Mouse (Mus musculus): ENCODE measurements around the gene Hist1h3g.

Hist1h3g gene

DNA sequence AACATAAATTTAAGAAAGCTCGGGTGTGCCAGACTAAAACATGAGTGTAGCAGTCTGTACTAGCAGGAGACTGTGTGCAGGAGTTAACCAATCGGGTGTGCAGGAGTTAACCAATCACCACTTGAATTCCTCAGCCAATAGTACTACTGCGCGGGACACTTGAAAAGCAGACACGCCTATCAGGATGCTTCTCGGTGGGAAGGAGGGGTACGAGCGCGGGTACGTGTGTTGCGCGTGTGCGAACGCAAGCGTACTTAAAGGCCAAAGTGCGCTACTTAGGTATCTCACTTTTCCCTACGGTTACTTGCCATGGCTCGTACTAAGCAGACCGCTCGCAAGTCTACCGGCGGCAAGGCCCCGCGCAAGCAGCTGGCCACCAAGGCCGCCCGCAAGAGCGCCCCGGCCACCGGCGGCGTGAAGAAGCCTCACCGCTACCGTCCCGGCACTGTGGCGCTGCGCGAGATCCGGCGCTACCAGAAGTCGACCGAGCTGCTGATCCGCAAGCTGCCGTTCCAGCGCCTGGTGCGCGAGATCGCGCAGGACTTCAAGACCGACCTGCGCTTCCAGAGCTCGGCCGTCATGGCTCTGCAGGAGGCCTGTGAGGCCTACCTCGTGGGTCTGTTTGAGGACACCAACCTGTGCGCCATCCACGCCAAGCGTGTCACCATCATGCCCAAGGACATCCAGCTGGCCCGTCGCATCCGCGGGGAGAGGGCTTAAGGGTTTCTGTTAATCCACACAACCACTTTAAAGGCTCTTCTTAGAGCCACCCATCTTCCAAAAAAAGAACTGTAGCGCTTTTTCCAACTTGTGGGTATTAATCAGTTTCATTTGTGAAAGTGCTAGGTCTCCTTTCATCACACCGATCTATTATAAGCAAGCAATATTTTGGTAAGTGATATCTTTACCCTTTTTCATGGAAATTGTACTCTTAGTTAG, at the start of gene Hist1h3g:
TSS of gene Hist1h3g (plus strand) at position 286 of the 939 bp plus-strand sequence.
- DNase-seq (ENCODE audit: extremely low read depth, insufficient read length, low spot score) = peak; percentile 95

DNA sequence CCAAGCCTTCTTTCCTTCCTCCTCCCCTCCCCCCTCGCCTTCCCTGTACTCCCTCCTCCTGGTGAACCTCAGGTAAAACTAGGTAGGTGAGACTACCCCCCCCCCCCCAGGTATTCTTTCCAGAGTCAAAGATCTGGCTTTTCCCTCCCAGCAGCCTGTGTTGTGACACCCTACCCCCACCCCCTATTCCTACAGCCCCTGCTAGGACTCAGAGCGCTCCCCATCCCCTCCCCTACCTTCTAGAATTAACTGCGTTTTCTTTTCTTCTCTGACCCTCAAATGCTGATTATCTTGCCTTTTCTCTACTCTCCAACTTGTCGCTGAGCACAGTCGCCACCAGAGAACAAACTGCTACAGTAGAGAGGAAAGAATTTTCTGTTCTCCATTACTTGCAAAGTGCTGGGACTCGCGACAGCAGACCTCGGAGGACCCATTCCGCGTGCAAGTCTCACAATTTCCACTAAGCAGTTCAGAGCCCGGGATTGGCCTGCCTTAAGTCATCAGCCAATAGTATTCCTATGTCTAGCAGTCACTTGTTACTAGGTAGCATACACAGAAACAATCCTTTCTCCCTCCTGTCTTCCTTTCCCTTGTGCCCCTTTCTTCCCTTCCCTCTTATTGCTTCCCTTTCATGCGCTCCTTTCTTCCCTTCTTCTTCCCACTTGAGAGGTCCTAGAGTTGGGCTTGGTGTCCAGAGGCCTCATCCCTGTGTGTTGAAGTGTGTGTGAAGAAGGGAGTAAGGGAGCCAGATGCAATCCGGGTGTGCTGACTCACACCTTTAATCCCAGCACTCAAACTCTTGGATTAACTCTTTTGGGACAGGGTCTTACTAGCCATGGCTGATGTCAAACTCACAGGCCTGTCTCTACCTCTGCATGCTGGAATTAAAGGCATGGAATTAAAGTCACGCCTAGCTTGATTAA, 46.6 kb upstream of the Hist1h3g start, which contains the start of gene Btn2a2:
TSS of gene Btn2a2 (minus strand) at position 458 of the 923 bp plus-strand sequence.
- DNase-seq (ENCODE audit: extremely low read depth, insufficient read length, low spot score) = peak; percentile 40

DNA sequence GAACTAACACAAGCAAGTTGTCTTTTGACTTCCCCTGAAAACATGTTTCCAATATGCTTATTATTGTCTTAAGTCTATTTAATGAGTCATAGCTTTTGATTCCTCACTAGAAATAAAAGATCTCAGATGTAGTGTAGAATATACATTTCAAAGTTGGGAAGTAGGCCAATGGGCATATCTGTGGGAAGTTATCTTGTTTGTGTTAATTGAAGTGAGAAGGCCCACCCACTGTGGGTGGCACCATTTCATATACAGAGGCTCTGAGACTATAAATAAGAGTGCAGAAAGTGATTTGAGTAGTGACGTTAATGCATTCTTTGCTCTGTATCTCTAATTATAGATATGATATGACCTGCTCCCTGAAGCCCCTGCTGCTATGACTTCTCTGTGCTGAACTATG, 44.4 kb upstream of the Hist1h3g start:
- DNase-seq (ENCODE audit: extremely low read depth, insufficient read length, low spot score) = no peak

DNA sequence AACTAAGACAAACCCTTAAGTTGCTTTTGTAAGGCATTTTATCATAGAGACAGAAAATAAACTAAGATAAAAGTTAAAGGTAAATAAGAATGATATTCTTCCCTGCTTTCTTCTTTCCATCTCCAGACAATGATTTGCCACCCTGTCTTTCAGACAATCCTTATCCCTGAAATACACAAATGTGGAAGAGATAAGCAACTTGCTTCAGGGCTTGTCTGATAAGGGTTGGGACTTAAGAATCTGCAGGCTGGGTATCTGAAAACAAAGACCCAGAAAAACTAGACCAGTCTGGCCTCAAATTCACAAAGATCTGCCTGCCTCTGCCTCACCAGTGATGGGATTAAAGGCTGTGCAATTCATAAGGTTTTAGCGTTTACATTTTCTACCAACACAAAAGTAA, 44.0 kb upstream of the Hist1h3g start:
- no peak for DNase-seq (ENCODE audit: extremely low read depth, insufficient read length, low spot score)

DNA sequence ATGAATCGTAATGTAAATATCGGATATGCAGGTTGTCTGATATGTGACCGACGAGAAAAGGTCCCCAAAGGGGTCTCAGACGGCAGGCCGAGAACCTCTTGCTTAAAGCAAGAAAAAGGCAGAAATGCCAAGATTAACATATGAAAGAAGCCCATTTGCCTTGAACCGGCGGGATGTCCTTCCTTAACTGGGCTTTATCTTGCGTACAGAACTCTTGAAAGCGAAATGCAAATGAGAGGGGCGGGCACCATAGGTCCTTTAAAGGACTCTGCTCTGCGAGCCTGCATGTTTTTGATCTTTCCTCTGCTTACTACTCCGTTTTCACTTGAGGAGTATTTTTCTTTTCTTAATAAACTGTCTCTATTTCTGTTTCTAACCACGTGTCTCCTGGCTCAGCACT, 43.2 kb upstream of the Hist1h3g start:
- DNase-seq (ENCODE audit: extremely low read depth, insufficient read length, low spot score) = no peak

DNA sequence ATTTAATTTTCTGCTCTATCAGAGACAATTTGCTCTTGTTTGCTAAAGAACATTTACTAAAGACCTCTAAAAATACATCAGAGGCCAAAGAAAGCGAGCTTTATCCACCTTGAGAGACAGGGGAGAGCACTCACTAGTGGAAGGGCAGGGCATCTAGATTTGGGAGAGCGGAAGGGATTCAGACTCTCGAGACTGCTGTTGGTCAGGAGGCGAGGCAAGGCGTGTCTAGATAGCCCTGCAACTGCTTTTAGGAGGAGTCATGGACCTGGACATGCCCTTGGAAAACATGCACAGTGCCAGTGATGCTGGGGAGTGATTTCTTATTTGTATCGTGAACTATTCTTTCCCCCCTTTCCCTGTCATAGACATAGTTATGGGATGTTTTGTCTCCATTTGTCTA, 39.7 kb upstream of the Hist1h3g start:
- DNase-seq (ENCODE audit: extremely low read depth, insufficient read length, low spot score) = no peak

DNA sequence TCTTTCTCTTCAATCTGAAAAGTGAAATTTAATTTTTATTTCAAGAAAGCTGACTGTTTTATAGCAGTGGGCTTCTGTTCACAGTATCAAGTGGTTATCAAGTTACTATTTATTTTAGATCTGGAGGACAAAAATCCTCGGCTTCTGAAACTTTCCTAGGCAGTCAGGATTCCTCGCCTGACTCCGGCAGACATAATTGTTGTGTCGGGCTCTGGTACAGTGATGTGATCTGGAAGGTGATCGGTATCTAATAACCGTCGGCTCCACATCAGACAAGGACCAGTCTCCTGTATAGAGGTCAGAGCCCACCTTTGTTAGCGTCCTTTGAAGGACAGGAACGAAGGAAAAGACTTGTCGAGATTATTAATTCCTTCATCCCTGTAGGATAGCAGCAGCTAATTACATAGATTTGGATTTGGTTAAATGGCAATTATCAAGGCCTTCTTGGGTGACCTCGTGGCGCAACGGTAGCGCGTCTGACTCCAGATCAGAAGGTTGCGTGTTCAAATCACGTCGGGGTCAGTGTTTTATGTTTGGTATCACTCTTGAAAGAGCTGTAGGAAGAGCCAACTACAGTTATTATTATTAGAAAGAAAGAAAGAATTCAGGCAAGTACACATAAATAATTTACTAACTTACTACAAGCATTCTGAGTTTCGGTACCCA, 37.4 kb upstream of the Hist1h3g start:
- peak; percentile 54 for DNase-seq (ENCODE audit: extremely low read depth, insufficient read length, low spot score)

DNA sequence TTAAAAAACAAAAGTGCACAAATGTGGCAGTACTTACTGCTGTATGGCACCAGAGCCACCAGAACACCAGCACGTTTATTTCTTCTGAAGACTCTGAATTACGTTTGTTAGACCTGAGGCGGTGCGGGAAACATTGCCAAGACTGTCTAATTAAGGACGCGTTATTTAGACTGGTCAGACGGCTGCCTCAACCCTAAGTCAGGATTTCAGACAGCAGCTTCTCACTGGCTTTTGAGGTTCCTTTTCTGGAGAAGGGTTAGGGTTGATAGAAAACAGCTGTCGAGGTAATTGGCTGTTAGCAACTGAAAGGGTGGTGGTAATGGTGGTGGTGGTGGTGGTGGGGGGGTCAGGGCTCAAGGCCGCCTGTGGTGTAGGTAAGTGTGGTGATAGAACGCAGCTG, 36.6 kb upstream of the Hist1h3g start:
- DNase-seq (ENCODE audit: extremely low read depth, insufficient read length, low spot score) = no peak

DNA sequence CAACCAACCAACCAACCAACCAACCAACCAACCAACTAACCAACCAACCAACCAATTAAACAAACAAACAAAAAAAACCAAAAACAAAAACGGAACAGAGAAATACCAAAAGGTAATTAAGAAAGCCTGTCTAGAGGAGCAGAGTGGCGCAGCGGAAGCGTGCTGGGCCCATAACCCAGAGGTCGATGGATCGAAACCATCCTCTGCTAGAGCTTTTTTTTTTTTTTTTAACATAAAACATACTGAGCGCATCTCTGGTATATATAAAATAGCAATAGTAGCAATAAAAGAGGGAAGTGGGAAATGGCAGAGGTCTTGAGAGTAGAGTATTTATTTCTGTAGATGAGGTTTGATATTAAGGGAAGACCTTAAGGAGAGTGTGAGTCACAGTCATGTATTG, 35.3 kb upstream of the Hist1h3g start:
- DNase-seq (ENCODE audit: extremely low read depth, insufficient read length, low spot score) = peak; percentile 36

DNA sequence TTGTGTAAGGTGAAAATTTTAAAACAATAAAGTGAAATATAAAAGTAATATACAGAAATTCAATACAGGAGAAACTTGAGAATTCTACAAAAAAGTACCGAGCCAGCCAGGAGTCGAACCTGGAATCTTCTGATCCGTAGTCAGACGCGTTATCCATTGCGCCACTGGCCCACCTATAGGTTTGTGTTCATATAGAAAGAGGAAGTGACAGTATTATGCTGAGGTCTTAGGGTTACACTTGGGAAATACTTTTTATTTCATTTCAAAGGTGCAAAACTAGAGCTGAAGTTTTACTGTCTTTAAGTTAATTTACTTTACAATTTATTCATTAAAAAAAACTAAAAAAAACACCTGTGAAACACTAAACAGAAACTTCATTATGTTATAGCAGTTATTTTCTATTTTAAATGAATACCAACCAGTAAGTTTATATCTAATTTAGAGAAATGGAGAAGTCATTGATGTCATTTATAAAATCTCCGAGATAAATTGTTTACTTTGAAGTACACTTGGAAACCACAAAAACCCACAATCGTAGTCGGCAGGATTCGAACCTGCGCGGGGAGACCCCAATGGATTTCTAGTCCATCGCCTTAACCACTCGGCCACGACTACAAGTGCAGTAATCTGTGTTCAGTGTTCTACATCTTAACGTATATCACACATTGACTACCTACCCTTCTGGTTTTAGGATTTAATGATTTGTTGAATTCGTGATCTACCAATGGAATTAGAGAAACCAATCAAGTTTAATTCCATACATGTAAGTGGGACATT, 34.6 kb upstream of the Hist1h3g start:
- peak; percentile 70 for DNase-seq (ENCODE audit: extremely low read depth, insufficient read length, low spot score)

DNA sequence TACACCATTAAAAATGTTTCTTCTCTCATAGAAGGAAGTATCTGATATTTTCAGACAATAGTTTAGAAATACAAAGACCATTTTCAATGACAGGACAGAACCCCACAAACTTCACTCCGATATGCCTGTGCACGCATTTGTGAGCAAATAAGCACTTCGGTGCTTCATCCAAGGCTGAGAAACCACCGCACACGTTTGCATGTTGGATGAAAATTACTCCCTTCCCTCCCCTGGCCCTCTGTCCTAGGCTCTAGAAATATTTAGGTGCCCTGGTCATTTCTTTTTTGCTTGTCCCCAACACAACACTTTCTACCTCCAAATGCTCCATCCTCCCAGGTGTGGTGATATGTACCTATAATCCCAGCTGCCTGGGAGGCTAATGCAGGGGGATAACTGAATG, 33.7 kb upstream of the Hist1h3g start:
- DNase-seq (ENCODE audit: extremely low read depth, insufficient read length, low spot score) = no peak

DNA sequence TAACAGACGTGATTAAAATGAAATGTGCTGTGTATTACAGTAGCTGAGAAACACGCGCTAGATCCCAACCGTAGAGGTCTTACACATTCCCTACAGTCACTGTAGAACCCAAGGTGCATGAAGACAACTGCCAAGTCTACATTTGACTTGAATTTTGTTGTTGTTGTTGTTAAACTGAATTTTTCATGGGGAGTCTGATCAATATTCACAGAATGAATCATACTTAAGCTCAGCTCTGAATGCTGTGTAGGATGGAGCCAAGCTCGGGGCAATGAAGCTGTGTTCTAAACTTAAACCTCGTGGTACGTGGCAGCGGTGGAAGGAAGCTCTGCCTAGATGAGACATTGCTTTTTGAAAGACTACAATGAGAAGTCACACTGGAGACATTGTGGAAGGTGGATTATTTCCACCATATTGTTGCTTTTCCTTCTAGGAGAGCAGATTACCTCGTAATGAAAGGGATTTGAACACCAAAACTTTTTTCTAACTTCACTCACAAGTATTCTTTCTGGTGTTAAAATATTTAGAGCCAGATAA, 33.1 kb upstream of the Hist1h3g start:
- DNase-seq (ENCODE audit: extremely low read depth, insufficient read length, low spot score) = no peak

DNA sequence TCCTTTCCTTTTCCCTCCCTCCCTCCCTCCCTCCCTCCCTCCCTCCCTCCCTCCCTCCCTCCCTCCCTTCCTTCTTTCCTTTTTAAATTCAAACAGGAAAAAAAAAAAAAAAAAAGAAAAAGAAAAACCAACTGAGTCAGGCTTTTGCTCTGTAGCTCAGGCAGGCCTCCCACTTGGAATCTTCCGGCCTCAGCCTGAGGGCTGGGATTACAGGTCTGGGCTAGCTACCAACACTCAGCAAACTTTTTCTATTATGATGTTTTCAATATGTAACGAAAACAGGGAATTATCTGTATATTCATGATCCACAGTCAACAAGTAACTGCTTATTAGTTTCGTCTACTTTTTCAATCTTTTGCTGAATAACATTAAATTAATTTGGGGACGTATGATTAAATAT, 32.3 kb upstream of the Hist1h3g start:
- no peak for DNase-seq (ENCODE audit: extremely low read depth, insufficient read length, low spot score)

DNA sequence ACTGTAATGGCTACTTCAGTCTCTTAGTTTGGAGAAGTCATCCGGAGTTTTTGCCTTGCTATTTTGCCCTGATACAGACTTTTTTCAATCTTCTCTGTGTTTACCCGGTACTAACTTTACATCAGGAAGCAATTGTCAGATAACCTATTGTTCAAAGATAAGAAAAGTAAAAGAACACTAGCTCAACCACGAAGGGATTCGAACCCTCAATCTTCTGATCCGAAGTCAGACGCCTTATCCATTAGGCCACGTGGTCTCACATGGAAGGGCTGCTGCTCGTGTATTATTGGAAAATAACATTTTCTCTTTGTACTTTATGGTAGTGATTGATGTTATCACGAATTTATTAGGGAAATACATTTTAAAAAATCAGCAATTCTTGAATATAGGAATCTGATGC, 31.4 kb upstream of the Hist1h3g start:
- peak; percentile 51 for DNase-seq (ENCODE audit: extremely low read depth, insufficient read length, low spot score)

DNA sequence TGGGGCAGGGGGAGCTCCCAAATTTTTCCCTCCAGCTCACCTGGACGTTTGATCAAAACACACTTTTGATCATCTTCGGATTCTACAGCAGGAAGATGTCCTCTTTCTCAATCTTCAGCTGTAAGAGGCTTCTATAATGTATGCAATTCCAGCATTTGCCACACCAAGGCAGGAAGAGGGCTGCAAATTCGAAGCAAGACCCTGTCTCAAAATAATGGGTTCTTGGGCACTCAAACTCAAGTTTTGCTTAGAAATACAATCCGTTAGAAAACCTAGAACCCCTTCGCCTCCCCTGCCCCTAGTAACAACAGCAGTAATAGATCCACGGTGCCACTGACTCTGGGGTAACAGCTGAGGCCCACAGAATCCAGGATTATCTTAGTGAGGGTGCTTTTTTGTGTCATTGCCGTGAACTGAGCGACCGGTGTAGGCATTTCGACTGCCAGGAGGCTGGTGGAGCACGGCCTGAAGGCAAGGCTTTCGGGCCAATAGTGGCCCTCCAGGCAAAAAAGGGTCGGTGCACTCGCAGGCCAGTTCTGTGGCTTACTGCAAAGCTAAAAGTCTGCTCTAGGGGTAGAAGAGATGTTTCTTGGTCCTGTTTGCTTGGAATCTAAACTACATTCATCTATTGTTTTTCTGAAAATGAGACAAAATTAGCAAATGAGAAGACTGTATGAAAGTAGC, 29.4 kb upstream of the Hist1h3g start:
- peak; percentile 56 for DNase-seq (ENCODE audit: extremely low read depth, insufficient read length, low spot score)

DNA sequence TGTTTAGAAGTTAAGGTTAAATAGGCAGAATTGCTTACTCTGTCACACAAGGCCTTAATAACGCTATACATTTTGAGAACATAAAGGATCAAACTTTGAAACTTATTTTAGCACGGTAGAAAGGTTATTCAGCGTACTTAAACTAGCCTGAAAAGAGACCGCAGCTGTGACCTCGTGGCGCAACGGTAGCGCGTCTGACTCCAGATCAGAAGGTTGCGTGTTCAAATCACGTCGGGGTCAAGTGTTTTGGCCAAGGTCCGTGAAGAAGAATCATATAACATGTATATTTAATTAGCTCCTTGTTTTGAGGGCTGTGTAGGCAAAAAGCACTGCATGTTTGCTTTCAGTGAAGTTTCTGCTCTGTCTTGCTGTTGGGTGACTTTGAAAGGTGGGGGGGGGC, 28.9 kb upstream of the Hist1h3g start:
- peak; percentile 69 for DNase-seq (ENCODE audit: extremely low read depth, insufficient read length, low spot score)

DNA sequence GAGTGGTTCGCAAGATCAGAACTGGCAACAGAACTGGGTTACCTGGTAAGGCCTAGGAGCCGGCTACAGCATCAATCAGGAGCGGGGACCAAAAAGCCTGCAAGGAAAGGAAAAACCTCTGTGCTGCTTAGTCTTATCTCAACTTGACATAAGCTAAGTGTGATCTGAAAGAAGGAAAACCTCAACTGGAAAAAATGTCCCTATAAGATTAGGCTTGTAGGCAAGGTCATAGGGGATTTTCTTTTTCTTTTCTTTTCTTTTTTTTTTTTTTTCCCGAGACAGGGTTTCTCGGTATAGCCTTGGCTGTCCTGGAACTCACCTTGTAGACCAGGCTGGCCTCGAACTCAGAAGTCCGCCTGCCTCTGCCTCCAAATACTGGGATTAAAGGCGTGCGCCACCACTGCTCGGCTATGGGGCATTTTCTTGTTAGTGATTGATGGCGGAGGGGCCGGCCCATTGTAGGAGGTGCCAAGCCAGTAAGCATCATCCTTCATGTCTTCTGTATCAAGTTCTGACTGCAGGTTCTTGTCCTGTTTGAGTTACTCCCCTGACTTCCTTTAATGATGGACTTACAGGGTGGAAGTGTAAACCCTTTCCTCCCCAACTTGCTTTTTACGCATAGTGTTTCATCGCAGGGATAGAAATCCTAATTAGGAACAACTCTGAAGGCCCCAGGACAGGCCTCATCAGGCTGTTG, 28.3 kb upstream of the Hist1h3g start:
- no peak for DNase-seq (ENCODE audit: extremely low read depth, insufficient read length, low spot score)

DNA sequence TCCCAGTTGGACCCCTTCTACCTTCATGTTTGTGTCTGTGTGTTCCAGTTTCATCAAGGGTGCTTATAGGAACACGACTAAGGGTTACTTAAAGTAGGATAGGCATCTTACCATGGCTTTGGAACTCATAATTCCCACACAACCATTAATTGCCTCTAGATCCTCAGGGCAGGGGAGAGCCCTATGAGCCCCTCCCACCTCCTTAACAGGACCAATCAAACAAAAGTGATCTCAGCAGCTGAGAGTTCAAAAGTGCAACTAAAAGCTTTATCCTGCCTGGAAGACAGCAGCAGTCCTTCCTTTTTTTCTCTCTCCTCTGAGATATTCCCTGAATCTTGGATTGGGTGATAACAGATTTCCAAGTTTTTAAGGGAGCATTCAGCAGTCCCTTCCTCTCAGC, 25.1 kb upstream of the Hist1h3g start:
- no peak for DNase-seq (ENCODE audit: extremely low read depth, insufficient read length, low spot score)

DNA sequence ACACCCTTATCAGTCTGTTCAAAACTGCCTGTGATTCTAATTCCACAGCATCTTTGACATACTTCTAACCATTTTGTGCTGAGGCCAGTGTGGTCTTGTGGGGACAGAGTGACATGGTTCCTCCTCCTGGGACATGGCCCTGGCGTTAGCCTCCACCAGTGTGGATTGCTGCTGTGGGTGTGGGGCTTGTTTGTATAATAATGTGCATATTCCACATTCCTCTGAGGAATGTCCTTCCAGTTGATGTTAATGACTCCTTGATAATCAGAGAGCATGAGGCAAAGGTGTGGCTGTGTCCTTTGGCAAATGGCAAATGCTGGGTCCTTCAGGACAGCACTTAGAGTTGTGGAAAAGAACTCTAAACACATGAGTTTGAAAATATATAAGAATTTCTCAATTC, 21.7 kb upstream of the Hist1h3g start:
- no peak for DNase-seq (ENCODE audit: extremely low read depth, insufficient read length, low spot score)
